Mouse (Mus musculus): ENCODE measurements at regions not wholly inside any gene's neighbourhood (a gene's known extent, or its start where the extent isn't known, plus 50 kb on each side); places are given as distances from the start of the nearest gene placed in this dataset.

GRCm38 (mm10) chr3:147479890-147480289 is 627.7 kb downstream of the Ttll7 start:
- no peak overlapping the region for H3K4me3 ChIP-seq (ENCODE audit: low read depth, low read length)
- WGBS = 97% methylated on average over 1 of the region's 1 CpGs
- no peak for ATAC-seq (replicated peaks; ENCODE audit: insufficient number of reproducible peaks, low FRiP score, low TSS enrichment, low read depth)

More at GRCm38 (mm10) chr3:147479890-147480289, 627.7 kb downstream of the Ttll7 start:
- no peak overlapping the region for H3K27ac ChIP-seq (replicated peaks; ENCODE audit: low read depth, low read length)
- H3K36me3 ChIP-seq (replicated peaks; ENCODE audit: control insufficient read depth, insufficient read depth, low read depth, low read length) = no peaks in the 10 kb centered on the region
- H3K9me3 ChIP-seq (replicated peaks; ENCODE audit: control insufficient read depth, low read length) = no peaks in the 10 kb centered on the region
- H3K27me3 ChIP-seq (ENCODE audit: control insufficient read depth, insufficient read depth, low read length) = no peaks in the 10 kb centered on the region
- DNase-seq (ENCODE audit: low spot score) = no peak
- H3K4me2 ChIP-seq (ENCODE audit: low read depth, low read length) = no peak overlapping the region
- no peaks in the 10 kb centered on the region for H3K4me1 ChIP-seq (ENCODE audit: control insufficient read depth, insufficient read depth, low read length)
- no peak overlapping the region for H3K9ac ChIP-seq (replicated peaks; ENCODE audit: low read length)

Data from embryonic facial prominence, embryonic 11.5 days (tissue).